In the genomic region with DNA sequence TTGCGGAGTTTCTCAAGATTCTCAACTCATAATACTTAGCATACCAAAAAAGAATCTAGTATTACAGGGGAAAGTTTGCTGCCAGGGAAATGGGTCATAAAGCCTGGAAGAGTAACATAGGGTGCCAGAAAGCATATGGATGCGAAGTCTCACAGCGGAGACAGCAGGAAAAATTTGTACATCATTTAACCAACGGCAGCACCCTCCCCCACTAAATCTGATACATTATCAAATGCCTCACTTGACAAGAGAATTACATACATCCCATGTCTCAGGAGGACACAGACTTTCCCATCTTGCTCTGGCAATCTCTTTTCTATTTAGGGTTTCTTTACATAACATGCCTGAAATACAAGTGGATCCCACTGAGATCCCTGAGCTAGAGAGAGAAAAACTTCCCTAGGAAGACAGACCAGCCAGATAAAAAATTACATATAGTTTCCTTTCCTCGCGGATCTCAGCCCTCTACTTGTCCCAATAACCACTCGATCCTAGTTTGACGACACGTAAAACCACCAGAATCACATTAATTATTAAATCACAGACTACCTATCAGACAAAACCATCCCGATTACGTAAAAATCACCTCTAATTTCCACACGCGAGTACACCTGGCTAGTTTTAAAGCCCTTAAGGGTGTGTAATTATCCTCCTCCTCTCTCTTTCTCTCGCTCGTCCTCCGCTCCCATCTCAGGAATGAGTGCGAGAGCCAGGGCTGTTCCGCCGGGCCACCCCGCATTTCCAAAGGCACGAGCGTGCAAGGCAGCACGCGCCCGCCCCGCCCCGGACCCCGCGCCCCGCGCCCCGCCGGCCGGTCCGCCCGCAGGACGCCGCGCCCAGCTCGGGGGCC, we compare ENCODE assay signal across 8 mouse cellular contexts.
DNase-seq lines count a peak whose midpoint lies in the region; ATAC-seq and TF ChIP-seq lines count a peak whose summit lies in the region.

No protein-coding gene starts in this region.

- no peaks in the 10 kb centered on the region for H3K27me3 ChIP-seq in forebrain, embryonic 12.5 days
- H3K27me3 ChIP-seq in limb, embryonic 12.5 days = peaks cover 24% of the 10 kb centered on the region; the same call in 1 of the 2 replicates

- peak overlapping the region; percentile 97 for H3K9ac ChIP-seq in forebrain, embryonic 12.5 days
- H3K9ac ChIP-seq in limb, embryonic 12.5 days (replicated peaks) = peak overlapping the region; percentile 71

- TF ChIP-seq POLR2A in lung, adult 2 months (IDR thresholded peaks at IDR 0.05; ENCODE audit: borderline replicate concordance, extremely low read depth, low read depth, low read length) = no peak

- TF ChIP-seq CTCF in lung, adult 2 months (IDR thresholded peaks at IDR 0.05; ENCODE audit: insufficient read depth, low read length) = no peak

- peak overlapping the region; percentile 87 for H3K4me2 ChIP-seq in forebrain, embryonic 12.5 days
- H3K4me2 ChIP-seq in limb, embryonic 12.5 days = peak overlapping the region; percentile 94

- 5% methylated on average over 40 of the region's 40 CpGs for WGBS in lung, adult 2 months
- 2% methylated on average over 39 of the region's 40 CpGs for WGBS in forebrain, embryonic 12.5 days
- WGBS in limb, embryonic 12.5 days = 5% methylated on average over 30 of the region's 40 CpGs

- ATAC-seq in forebrain, embryonic 12.5 days (ENCODE audit: low FRiP score) = peak; percentile 53
- peak; percentile 39 for ATAC-seq in limb, embryonic 12.5 days (ENCODE audit: insufficient number of reproducible peaks, insufficient read depth, low FRiP score, low TSS enrichment, low read depth)

- no peaks in the 10 kb centered on the region for H3K36me3 ChIP-seq in forebrain, embryonic 12.5 days (replicated peaks)
- no peaks in the 10 kb centered on the region for H3K36me3 ChIP-seq in limb, embryonic 12.5 days

- H3K27ac ChIP-seq in forebrain, embryonic 12.5 days = peak overlapping the region; percentile 97
- H3K27ac ChIP-seq in limb, embryonic 12.5 days = no peak overlapping the region

- no peaks in the 10 kb centered on the region for H3K9me3 ChIP-seq in forebrain, embryonic 12.5 days
- H3K9me3 ChIP-seq in limb, embryonic 12.5 days = no peaks in the 10 kb centered on the region

- peak overlapping the region; percentile 82 for H3K4me3 ChIP-seq in lung, adult 2 months (replicated peaks; ENCODE audit: extremely low read depth, low read depth, low read length)
- peak overlapping the region; percentile 92 for H3K4me3 ChIP-seq in forebrain, embryonic 12.5 days (replicated peaks)
- peak overlapping the region; percentile 77 for H3K4me3 ChIP-seq in limb, embryonic 12.5 days (replicated peaks)

- H3K4me1 ChIP-seq in lung, adult 2 months (ENCODE audit: control insufficient read depth, insufficient read depth, low read length) = no peaks in the 10 kb centered on the region; the same call in 1 of the 2 replicates
- peaks cover 61% of the 10 kb centered on the region for H3K4me1 ChIP-seq in forebrain, embryonic 12.5 days
- H3K4me1 ChIP-seq in limb, embryonic 12.5 days (replicated peaks) = peaks cover 20% of the 10 kb centered on the region

- no peak for DNase-seq in lung, adult 2 months
- no peak for DNase-seq in lung, postnatal 10 days
- peak; percentile 57 for DNase-seq in adipocyte (ENCODE audit: low spot score)
- peak; percentile 27 for DNase-seq in naive thymus-derived CD4-positive, alpha-beta T cell, adult 2 months (ENCODE audit: low read depth)
- no peak for DNase-seq in frontal cortex, postnatal 25 days (ENCODE audit: low spot score in 2 of 2)
- no peak for DNase-seq in thymus, postnatal 25 days

Comparison
In these comparisons a context has a peak if more than half of its experiments do, and no peak if none do; other contexts are left out.
1. DNase-seq: peak in adipocyte (single experiment) and naive thymus-derived CD4-positive, alpha-beta T cell, adult 2 months (single experiment); none in lung, adult 2 months (single experiment), lung, postnatal 10 days (single experiment), frontal cortex, postnatal 25 days (0 of 2) and thymus, postnatal 25 days (single experiment).
2. Peak in every context shown above with its lines, with median percentiles within 50 percentile points of each other: H3K4me3 ChIP-seq.